Mouse (Mus musculus): Measurements from ENCODE around the gene Mbl2. TPM values are rescaled to one million over a fixed set of nuclear protein-coding genes. Genes with fewer than 3 reads are reported as not detected.

The Mbl2 gene
- polyA plus RNA-seq (2014; fragmentation: Illumina TruSeq; extraction: RNeasy Lipid Tissue Mini Kit (QIAGEN cat#74804); ENCODE audit: insufficient read depth, low read depth, low replicate concordance) = not detected

DNA sequence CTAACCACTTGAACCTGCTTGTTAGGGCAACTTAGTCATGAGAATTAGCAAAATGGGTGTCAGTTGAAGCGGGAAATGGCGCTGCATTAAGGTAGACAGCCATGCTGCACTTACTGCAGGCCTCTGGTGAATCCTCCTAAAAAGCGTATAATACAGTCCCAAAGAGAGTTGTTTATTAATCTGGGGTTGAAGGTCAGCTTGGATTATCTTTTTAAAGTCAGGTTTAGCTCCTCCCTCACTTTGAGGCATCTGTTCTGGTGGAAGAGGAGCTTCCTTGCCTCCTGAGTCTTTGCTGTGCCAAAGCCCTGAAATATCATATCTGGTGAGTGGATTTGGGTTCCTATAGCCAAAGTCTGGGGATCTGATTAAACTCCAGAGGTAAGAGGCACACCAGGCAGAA, at the start of gene Mbl2:
Mbl2 (plus strand) TSS at position 252 of the 400 bp plus-strand sequence.

Other genes starting within 250 kb of the Mbl2 start
- gene Trpd52l3, start 229.2 kb upstream of the Mbl2 start, polyA plus RNA-seq (2014; fragmentation: Illumina TruSeq; extraction: RNeasy Lipid Tissue Mini Kit (QIAGEN cat#74804); ENCODE audit: insufficient read depth, low read depth, low replicate concordance) = not detected
- gene Uhrf2, start 202.4 kb upstream of the Mbl2 start, polyA plus RNA-seq (2014; fragmentation: Illumina TruSeq; extraction: RNeasy Lipid Tissue Mini Kit (QIAGEN cat#74804); ENCODE audit: insufficient read depth, low read depth, low replicate concordance) = 23.1 TPM
- 0.10 TPM for gene Gldc, start 57.5 kb upstream of the Mbl2 start, polyA plus RNA-seq (2014; fragmentation: Illumina TruSeq; extraction: RNeasy Lipid Tissue Mini Kit (QIAGEN cat#74804); ENCODE audit: insufficient read depth, low read depth, low replicate concordance)